Mouse (Mus musculus): ENCODE data around the gene Spo11.

The Spo11 gene

GRCm38 (mm10) chr2:173030591-173031338 lies 53.3 kb downstream of the Spo11 start:
- no peak for DNase-seq (ENCODE audit: low read depth, low spot score)

GRCm38 (mm10) chr2:173033531-173033930 lies 56.0 kb downstream of the Spo11 start:
- DNase-seq (ENCODE audit: low read depth, low spot score) = no peak

GRCm38 (mm10) chr2:173034998-173035397 lies 57.5 kb downstream of the Spo11 start:
- DNase-seq (ENCODE audit: low read depth, low spot score) = no peak

GRCm38 (mm10) chr2:173035653-173036052 lies 58.2 kb downstream of the Spo11 start:
- no peak for DNase-seq (ENCODE audit: low read depth, low spot score)

GRCm38 (mm10) chr2:173036055-173036454 lies 58.6 kb downstream of the Spo11 start:
- no peak for DNase-seq (ENCODE audit: low read depth, low spot score)

GRCm38 (mm10) chr2:173036611-173037010 lies 59.1 kb downstream of the Spo11 start:
- DNase-seq (ENCODE audit: low read depth, low spot score) = no peak

GRCm38 (mm10) chr2:173037347-173037746 lies 59.8 kb downstream of the Spo11 start:
- no peak for DNase-seq (ENCODE audit: low read depth, low spot score)

- DNase-seq (ENCODE audit: low read depth, low spot score) = no peak
Measured at GRCm38 (mm10) chr2:173037827-173038607, 60.5 kb downstream of the Spo11 start.

GRCm38 (mm10) chr2:173039041-173039440 lies 61.5 kb downstream of the Spo11 start:
- DNase-seq (ENCODE audit: low read depth, low spot score) = no peak

- DNase-seq (ENCODE audit: low read depth, low spot score) = no peak
Measured at GRCm38 (mm10) chr2:173040803-173041202, 63.3 kb downstream of the Spo11 start.

- no peak for DNase-seq (ENCODE audit: low read depth, low spot score)
Measured at GRCm38 (mm10) chr2:173041242-173041641, 63.7 kb downstream of the Spo11 start.

- no peak for DNase-seq (ENCODE audit: low read depth, low spot score)
Measured at GRCm38 (mm10) chr2:173041893-173042292, 64.4 kb downstream of the Spo11 start.

GRCm38 (mm10) chr2:173042504-173043162 lies 65.1 kb downstream of the Spo11 start:
- DNase-seq (ENCODE audit: low read depth, low spot score) = no peak
